Mouse (Mus musculus) ES-Bruce4 (cell line): Measurements from ENCODE around the gene Deaf1.

Source experiments
- CTCF ChIP-seq: IDR thresholded peaks from one replicate; pipeline ENCODE4 v1.8.1; 2011; ENCODE audit warnings: low read depth, low read length
- POLR2A ChIP-seq: IDR thresholded peaks from one replicate; pipeline ENCODE4 v1.8.1; 2011; ENCODE audit warnings: low read length; ENCODE audit not compliant: insufficient read depth

DNA sequence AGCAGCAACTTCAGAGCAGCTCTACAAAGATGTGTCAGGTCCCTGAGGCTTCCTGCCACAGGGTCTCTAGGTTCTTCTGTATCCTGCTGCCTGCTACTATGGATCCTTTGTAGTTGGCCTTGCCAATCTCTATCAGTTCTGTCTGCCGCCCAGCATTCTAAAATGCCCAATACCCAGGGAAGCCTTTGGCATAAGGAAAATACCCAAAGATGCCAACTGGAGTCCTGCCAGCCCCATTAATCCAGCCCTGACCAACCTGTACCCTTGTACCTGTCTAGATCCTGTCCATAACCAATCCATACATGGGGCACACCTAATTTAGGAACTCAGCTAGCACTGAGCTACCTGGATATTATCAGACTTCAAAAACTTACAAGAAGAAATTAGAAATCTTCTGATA lies 2.8 kb downstream of the Deaf1 start:
- no peak for TF ChIP-seq CTCF
- TF ChIP-seq POLR2A = no peak
